Mouse (Mus musculus): Measurements from ENCODE around the gene Dapk1. TPM values are rescaled to one million over a fixed set of nuclear protein-coding genes. Genes with fewer than 3 reads are reported as not detected.
"Not testable (repeated sequence)": the region's sequence is repeated elsewhere in the genome, so short reads cannot be mapped to it uniquely, and the experiment has no call there.

Dapk1 gene
- total and polyA plus RNA-seq, 2 experiments from 2014 or later: 6.1 to 17.3 TPM

- no peaks in the 10 kb centered on the region for H3K36me3 ChIP-seq (replicated peaks; ENCODE audit: control insufficient read depth, insufficient read depth, low read length)
- H3K9me3 ChIP-seq (replicated peaks; ENCODE audit: control insufficient read depth, low read length): no peaks in the 10 kb centered on the region
- 49% methylated on average over 4 of the region's 4 CpGs for WGBS
- H3K4me1 ChIP-seq (ENCODE audit: control insufficient read depth, insufficient read depth): no peaks in the 10 kb centered on the region
- no peak overlapping the region for H3K4me3 ChIP-seq (ENCODE audit: low read depth, low read length)
- no peak overlapping the region for H3K27ac ChIP-seq (ENCODE audit: low read depth)
- no peak overlapping the region for H3K4me2 ChIP-seq (ENCODE audit: low read depth, low read length)
- TF ChIP-seq CTCF (IDR thresholded peaks at IDR 0.05; ENCODE audit: low read depth): no peak
- no peak for TF ChIP-seq EP300 (IDR thresholded peaks at IDR 0.05; ENCODE audit: low read depth)
- H3K9ac ChIP-seq (replicated peaks; ENCODE audit: low read depth, low read length): no peak overlapping the region
- ATAC-seq (ENCODE audit: insufficient read depth, low read depth) (no peak), DNase-seq (ENCODE audit: low spot score) (no peak)
- no peaks in the 10 kb centered on the region for H3K27me3 ChIP-seq (ENCODE audit: control insufficient read depth, insufficient read depth, low read length)
Observed at GRCm38 (mm10) chr13:60609234-60609633, 7.5 kb downstream of the Dapk1 start.

DNA sequence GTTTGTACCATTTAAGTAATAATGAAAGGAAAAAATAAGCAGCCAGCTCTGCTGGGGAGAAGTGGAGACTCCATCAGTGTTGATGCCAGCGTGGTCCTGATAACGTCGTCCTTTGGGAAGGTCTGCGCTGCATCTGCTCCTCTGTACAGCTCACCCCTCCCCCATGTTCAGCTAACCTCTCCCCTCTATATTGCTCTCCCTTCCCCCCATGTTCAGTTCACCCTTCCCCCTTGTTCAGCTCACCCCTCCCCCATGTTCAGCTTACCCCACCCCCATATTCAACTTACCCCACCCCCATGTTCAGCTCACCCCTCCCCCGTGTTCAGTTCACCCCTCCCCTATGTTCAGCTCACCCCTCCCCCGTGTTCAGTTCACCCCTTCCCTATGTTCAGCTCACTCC is 8.8 kb downstream of the Dapk1 start:
- no peak overlapping the region for H3K9ac ChIP-seq (replicated peaks; ENCODE audit: low read depth, low read length)
- ATAC-seq (ENCODE audit: insufficient read depth, low read depth) (no peak), DNase-seq (ENCODE audit: low spot score) (no peak)
- TF ChIP-seq CTCF (IDR thresholded peaks at IDR 0.05; ENCODE audit: low read depth) (no peak), EP300 (IDR thresholded peaks at IDR 0.05; ENCODE audit: low read depth) (no peak)
- no peaks in the 10 kb centered on the region for H3K4me1 ChIP-seq (ENCODE audit: control insufficient read depth, insufficient read depth)
- H3K36me3 ChIP-seq (replicated peaks; ENCODE audit: control insufficient read depth, insufficient read depth, low read length): no peaks in the 10 kb centered on the region
- H3K27ac ChIP-seq (ENCODE audit: low read depth): no peak overlapping the region
- H3K4me3 ChIP-seq (ENCODE audit: low read depth, low read length): no peak overlapping the region
- no peak overlapping the region for H3K4me2 ChIP-seq (ENCODE audit: low read depth, low read length)
- no peaks in the 10 kb centered on the region for H3K9me3 ChIP-seq (replicated peaks; ENCODE audit: control insufficient read depth, low read length)
- no peaks in the 10 kb centered on the region for H3K27me3 ChIP-seq (ENCODE audit: control insufficient read depth, insufficient read depth, low read length)
- 26% methylated on average over 6 of the region's 6 CpGs for WGBS

- H3K4me3 ChIP-seq (ENCODE audit: low read depth, low read length); H3K27me3 ChIP-seq (ENCODE audit: control insufficient read depth, insufficient read depth, low read length); H3K9ac ChIP-seq (replicated peaks; ENCODE audit: low read depth, low read length); H3K36me3 ChIP-seq (replicated peaks; ENCODE audit: control insufficient read depth, insufficient read depth, low read length); ATAC-seq (ENCODE audit: insufficient read depth, low read depth); H3K9me3 ChIP-seq (replicated peaks; ENCODE audit: control insufficient read depth, low read length); H3K4me1 ChIP-seq (ENCODE audit: control insufficient read depth, insufficient read depth); H3K4me2 ChIP-seq (ENCODE audit: low read depth, low read length); DNase-seq (ENCODE audit: low spot score); H3K27ac ChIP-seq (ENCODE audit: low read depth): not testable (repeated sequence)
- WGBS: 79% methylated on average over 6 of the region's 6 CpGs
Observed at GRCm38 (mm10) chr13:60610971-60611370, 9.2 kb downstream of the Dapk1 start.

GRCm38 (mm10) chr13:60612160-60612559 is 10.4 kb downstream of the Dapk1 start:
- 70% methylated on average over 3 of the region's 3 CpGs for WGBS
- Histone ChIP-seq H3K4me2 (ENCODE audit: low read depth, low read length) (no peak overlapping the region), H3K9ac (replicated peaks; ENCODE audit: low read depth, low read length) (no peak overlapping the region), H3K4me3 (ENCODE audit: low read depth, low read length) (no peak overlapping the region), H3K4me1 (ENCODE audit: control insufficient read depth, insufficient read depth) (no peaks in the 10 kb centered on the region), H3K27ac (ENCODE audit: low read depth) (no peak overlapping the region), H3K36me3 (replicated peaks; ENCODE audit: control insufficient read depth, insufficient read depth, low read length) (no peaks in the 10 kb centered on the region), H3K27me3 (ENCODE audit: control insufficient read depth, insufficient read depth, low read length) (no peaks in the 10 kb centered on the region), H3K9me3 (replicated peaks; ENCODE audit: control insufficient read depth, low read length) (no peaks in the 10 kb centered on the region)
- no peak for DNase-seq (ENCODE audit: low spot score)
- no peak for TF ChIP-seq EP300 (IDR thresholded peaks at IDR 0.05; ENCODE audit: low read depth)
- TF ChIP-seq CTCF (IDR thresholded peaks at IDR 0.05; ENCODE audit: low read depth): no peak
- ATAC-seq (ENCODE audit: insufficient read depth, low read depth): no peak

DNA sequence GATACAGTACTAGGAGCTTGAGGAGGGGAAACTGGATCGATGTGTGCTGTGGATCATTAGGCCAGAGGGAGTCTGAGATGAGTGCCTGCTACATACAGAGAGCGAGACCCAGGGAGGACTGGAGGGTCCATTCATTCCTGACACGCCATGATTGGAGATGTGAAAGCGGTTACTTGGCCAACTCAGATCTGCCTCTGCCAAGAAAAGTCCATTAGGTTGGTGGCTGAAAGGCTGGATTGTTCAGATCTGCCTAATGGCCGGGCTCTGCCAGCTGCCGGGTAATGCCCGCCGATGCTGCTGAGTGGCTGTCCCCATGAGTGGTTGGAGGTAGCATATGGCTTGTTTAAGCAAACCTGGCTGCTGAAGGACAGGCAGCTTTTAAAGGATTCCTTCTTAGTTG is 12.4 kb downstream of the Dapk1 start:
- Histone ChIP-seq H3K27me3 (ENCODE audit: control insufficient read depth, insufficient read depth, low read length) (no peaks in the 10 kb centered on the region), H3K4me3 (ENCODE audit: low read depth, low read length) (no peak overlapping the region), H3K9ac (replicated peaks; ENCODE audit: low read depth, low read length) (no peak overlapping the region), H3K27ac (ENCODE audit: low read depth) (no peak overlapping the region), H3K4me2 (ENCODE audit: low read depth, low read length) (no peak overlapping the region), H3K4me1 (ENCODE audit: control insufficient read depth, insufficient read depth) (no peaks in the 10 kb centered on the region), H3K9me3 (replicated peaks; ENCODE audit: control insufficient read depth, low read length) (no peaks in the 10 kb centered on the region), H3K36me3 (replicated peaks; ENCODE audit: control insufficient read depth, insufficient read depth, low read length) (no peaks in the 10 kb centered on the region)
- 87% methylated on average over 8 of the region's 8 CpGs for WGBS
- ATAC-seq (ENCODE audit: insufficient read depth, low read depth) (no peak), DNase-seq (ENCODE audit: low spot score) (no peak)
- TF ChIP-seq EP300 (IDR thresholded peaks at IDR 0.05; ENCODE audit: low read depth): no peak
- TF ChIP-seq CTCF (IDR thresholded peaks at IDR 0.05; ENCODE audit: low read depth): no peak

GRCm38 (mm10) chr13:60615057-60615650 is 13.4 kb downstream of the Dapk1 start:
- no peaks in the 10 kb centered on the region for H3K27me3 ChIP-seq (ENCODE audit: control insufficient read depth, insufficient read depth, low read length)
- ATAC-seq (ENCODE audit: insufficient read depth, low read depth) (no peak), DNase-seq (ENCODE audit: low spot score) (no peak)
- TF ChIP-seq EP300 (IDR thresholded peaks at IDR 0.05; ENCODE audit: low read depth) (no peak), CTCF (IDR thresholded peaks at IDR 0.05; ENCODE audit: low read depth) (no peak)
- peaks cover 6% of the 10 kb centered on the region; the same call in 1 of the 2 replicates for H3K4me1 ChIP-seq (ENCODE audit: control insufficient read depth, insufficient read depth)
- H3K27ac ChIP-seq (ENCODE audit: low read depth): no peak overlapping the region
- H3K4me2 ChIP-seq (ENCODE audit: low read depth, low read length): no peak overlapping the region
- no peak overlapping the region for H3K9ac ChIP-seq (replicated peaks; ENCODE audit: low read depth, low read length)
- H3K36me3 ChIP-seq (replicated peaks; ENCODE audit: control insufficient read depth, insufficient read depth, low read length): no peaks in the 10 kb centered on the region
- no peak overlapping the region for H3K4me3 ChIP-seq (ENCODE audit: low read depth, low read length)
- no peaks in the 10 kb centered on the region for H3K9me3 ChIP-seq (replicated peaks; ENCODE audit: control insufficient read depth, low read length)
- 68% methylated on average over 15 of the region's 15 CpGs for WGBS

All from heart, postnatal 0 days (tissue).